Mouse (Mus musculus) urinary bladder, postnatal 36 days (tissue): ENCODE results near the gene Ppm1h.
"Not testable (repeated sequence)": the region's sequence is repeated elsewhere in the genome, so short reads cannot be mapped to it uniquely, and the experiment has no call there.

Experiments used
- DNase-seq, 2 experiments: peaks; one replicate each; pipeline ENCODE4 v3.0.0; 2022; ENCODE audit warnings: low spot score in 2 of 2, mixed read lengths in 1 of 2

Gene Ppm1h

DNA sequence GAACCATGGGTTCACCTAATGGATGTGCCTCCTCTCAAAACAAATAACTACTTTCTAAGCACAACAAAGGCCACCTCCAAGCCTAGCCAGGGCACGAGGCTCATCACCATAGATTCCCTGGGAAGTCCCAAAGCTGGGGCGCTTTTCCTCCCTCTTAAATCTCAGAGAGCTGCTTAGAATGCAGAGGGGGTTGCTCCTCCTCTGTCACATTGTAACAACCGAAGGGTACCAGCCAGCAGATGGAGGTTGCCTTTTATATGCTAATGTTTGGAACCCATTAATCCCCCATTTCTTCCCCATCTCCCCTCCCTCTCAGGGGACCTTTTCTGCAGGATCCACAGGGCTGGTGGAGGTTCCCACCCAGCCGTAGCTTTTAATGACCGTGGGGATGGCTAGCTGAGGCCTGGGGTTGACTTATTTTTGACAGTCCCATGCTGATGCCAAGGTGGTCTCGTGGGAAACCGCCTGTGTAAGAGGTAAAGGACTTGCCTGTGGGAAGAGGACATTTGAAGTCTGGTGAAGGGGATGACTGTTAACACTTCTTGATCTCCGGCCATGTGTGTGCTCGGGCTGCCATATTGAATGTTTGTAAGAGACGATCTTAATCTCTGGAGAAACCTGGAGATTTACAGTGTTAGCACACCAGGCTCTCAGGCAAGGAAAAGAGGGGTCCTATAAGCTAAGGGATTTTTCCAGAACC is 253.4 kb downstream of the Ppm1h start:
- no peak for DNase-seq

DNA sequence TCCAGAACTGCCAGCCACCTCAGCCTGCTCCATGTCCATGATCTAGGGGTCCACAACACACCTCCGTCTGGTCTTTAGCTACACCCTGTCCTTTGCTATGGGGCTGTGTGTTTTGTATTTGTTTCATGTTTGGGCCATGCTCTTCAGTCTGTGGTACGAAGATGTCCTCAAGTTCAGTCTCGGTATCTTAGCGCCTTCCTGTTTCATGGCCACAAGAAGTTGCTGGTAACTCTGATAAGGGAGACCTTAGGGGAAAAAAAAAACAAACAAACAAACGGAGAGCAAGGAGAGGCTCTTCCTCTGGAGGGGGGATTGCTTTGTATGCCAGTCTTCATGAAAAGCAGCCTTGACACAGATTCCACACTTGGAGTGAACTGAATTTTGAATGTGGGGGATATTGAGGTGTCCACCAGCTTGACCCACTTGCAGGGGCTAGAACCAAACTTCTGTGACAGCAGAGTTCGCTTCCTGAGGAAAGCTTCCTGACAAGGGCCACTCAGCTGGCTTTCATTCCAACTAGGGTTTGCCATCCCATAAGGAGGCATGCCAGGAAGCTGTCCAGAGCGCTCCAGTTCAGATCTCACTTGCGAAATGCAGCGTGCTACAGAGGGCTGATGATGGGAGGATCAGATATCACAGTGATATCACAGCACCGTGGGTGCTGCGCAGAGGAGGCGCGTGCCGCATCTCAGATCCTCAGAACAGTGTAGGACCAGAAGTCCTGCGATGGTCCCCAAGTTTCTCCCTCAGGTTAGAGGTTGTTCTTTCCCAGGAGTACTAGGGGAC is 254.7 kb downstream of the Ppm1h start:
- DNase-seq, result no peak

DNA sequence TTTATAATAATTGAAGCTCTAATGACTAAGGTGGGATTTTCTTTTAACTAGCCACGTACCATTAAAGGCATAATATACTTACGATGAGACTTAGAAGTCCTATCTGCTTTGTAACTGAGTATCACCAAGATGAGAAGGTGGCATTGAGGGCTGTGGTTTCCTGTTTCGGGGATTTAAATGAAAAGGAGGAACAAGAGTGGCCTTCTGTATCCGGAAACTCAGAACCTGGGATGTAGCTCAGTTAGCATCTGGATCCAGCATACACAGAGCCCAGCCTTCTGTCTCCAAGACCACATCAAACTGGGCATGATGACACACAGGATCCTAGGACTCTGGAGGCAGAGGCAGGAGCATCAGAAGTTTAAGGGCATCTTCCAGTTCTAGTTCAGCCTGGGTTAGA is 256.8 kb downstream of the Ppm1h start:
- not testable (repeated sequence) for DNase-seq

DNA sequence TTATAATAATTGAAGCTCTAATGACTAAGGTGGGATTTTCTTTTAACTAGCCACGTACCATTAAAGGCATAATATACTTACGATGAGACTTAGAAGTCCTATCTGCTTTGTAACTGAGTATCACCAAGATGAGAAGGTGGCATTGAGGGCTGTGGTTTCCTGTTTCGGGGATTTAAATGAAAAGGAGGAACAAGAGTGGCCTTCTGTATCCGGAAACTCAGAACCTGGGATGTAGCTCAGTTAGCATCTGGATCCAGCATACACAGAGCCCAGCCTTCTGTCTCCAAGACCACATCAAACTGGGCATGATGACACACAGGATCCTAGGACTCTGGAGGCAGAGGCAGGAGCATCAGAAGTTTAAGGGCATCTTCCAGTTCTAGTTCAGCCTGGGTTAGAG is 258.8 kb downstream of the Ppm1h start:
- DNase-seq, result not testable (repeated sequence)

DNA sequence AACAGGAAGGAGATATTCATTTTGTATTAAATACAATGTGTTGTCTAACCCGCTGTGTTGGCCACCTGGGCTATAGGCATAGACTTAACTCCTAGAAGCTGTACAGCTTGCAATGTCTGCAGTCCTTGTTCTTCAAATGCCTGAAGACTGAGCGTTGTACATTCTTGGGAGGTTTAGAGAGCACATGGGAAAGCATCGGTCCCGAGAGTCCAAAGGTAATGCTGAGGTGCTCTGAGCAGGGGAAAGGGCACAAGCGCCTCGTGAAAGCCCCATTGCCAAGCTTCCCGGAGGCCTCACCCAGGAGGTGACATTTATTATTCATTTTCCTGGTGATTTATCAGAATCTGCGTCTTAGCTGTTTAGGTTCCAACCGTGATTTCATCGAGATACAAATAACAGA is 261.0 kb downstream of the Ppm1h start:
- DNase-seq, result peak in 1 of 2 experiments; percentile 13

DNA sequence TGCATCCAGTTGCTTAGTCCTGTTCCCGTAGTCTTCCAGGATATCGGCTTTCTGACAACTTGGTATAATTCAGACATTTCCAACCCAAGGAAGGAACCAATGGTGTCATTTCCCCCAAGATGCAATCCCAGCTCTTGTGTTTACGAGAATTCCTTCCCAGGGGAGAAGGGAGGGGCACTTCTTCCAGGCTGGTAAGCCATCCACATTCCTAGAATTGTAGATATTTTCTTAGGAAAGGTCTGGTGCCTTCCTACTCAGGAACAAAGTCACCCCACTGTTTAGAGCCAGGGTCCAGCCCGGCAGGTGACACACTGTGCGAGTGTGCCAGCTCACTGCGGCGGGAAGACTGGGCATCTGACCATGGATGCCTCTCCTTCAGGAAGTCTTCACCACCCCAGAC is 264.2 kb downstream of the Ppm1h start:
- DNase-seq, result no peak

DNA sequence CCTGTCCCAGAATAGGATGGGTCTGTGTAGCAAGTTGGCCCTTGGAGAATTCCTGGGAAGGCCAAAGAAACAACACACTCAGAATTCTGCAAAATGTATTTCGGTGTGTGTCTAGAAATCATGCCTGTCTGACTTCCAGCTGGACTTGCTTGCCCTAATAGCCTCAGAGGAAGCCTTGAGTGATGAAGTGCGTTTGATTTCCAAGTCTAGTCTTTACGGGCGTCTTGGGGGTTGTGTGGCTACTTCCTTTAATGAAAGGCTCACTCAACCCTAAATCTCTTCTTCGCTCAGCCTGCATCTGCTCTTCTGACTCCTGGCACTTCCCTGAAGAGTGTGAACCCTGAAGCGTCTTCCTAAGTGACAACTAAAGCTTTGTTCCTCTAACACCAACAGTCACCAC is 265.3 kb downstream of the Ppm1h start:
- no peak for DNase-seq

DNA sequence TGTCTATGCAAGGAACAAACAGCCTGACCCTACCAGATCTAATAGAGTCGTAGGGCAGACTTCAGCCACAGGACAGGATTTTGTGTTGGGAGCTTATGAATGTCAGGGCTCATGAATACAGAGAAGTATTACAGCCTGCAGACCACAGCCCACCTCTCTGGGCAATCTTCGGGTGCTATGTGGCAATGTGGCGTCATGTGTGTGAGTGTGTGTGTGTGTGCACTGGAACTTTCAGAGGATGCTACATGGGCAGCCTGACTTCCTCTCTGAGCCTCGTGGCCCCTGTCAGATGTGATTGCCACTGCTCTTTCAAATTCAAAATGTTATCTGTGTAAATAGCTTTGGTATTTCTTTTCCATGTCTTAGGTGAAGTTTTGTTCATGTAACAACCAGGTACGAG is 266.3 kb downstream of the Ppm1h start:
- DNase-seq, result no peak

DNA sequence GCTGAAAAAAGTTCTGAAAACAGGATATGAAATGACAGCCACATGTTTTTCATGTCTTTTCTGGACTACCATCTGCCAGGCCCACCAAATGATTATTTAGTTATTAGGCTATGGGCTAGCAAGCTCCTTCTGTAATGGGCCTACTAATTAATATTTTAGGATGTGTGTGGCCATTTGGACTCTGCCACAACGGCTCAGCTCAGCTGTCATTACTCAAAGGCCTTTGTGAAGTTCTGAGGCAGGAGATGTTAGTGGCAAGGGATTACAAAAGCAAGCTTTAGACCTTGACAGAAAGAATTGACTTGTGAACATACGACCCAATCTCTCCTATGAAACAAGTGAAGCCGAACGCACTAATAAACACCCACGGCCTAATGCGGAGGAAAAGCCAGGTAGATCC is 272.4 kb downstream of the Ppm1h start:
- DNase-seq, result no peak

DNA sequence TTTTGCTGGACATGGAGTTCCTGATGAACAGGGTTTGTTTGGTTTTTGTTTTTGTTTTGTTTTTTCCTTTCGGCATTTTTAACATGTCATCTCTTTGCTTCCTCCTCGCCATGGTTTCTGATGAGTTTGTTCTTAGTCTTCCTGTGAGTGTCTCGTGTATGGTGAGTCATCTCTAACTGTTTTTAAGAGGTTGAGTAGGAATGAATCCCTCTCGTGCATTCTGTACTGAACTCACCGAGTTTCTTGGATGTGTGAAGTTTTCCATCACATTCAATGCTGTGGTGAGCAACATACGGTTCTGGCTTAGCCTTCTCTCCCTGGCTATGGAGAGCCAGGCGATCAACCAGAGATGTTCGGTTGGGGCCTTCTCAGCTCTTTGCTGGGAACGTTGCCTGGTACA is 275.0 kb downstream of the Ppm1h start:
- no peak for DNase-seq

DNA sequence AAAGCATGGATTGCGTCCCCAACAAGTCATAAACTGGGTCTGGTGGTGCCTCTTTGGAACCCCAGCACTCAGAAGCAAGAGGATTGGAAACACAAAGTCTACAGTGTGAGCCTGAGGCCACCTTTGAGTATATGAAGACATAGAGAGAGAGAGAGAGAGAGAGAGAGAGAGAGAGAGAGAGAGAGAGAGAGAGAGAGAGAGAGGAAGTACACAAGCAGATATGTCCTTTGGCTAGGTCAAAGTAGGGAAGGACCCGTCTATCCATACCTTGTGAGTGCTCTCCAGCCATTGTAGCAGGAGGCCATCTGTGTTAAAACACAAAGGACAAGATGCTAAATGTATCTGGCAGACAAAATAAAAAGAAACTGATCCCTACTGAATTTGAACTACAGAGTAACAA is 279.4 kb downstream of the Ppm1h start:
- DNase-seq, result no peak

DNA sequence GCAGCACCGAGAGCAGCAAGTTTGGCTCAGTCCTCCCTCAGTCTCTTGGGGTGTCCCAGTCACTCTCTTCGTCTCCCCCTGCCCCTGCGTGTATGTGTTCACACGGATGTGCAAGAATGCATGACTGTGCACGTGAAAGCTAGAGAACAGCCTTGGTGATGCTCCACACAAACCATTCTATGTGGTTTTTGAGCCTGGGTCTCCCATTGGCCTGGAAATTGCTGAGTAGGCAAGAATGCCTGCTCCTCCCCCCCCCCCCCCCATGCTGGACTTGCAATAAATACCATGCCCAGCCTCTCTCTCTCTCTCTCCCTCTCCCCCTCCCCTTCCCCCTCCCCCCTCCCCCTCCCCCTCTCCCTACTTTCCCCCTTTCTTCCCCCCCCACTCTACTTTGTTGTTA is 280.1 kb downstream of the Ppm1h start:
- no peak for DNase-seq

DNA sequence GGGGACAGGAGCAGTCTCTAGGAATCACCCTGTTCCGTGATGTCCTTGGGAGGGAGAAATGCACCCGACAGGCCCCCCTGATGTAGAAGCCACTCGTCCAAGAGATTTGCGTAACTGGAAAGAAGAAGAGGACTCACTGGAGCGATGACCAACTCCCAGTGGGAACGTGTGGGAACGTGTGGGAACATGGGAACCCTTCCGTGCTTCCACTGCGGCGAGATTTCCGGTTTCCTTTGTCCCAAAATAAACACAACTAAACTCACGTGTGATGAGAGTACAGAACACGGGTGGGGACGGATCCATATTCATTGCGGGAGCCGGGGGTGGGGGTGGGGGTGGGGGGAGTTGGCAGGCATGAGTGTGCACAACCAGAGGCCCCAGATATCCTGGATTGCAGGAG is 281.7 kb downstream of the Ppm1h start:
- no peak for DNase-seq

DNA sequence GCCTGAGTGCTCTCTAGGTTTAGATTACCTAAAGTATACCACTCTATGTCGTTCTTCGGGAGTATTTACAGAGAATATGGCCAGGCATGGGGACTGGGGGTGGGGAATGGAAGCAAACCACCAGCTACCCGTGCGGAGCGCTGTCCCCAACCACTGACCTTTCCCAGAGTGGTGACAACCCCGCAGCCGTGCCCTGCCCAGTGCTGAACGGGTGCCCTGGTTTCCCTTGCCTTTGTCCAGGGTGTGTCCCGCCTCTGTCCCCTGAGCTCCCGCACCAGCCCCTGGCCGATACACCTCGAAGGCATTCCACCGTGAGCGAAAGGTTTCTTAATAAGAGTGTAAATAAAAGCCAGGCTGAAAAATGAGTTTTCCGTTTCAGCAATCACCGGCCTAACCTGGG is 282.2 kb downstream of the Ppm1h start:
- DNase-seq, result no peak

DNA sequence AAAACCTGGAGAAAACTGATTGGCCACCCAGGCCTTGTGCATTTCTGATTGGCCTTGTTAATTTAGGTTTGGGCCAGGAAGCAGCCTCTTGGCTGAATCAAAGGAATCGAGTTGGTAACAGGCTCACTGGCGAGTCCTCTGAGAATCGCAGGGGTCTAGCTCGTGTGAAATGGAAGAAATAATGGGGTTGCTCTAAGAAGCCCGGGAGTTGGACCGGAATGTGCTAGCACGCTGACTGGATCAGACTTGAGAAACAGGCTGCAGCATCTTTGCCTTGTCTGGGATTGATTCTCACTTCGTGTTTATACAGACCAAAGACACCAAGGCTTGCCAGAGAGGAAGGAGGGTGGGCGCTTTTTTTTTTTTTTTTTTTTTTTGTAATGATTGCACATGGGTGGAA is 282.9 kb downstream of the Ppm1h start:
- no peak for DNase-seq

DNA sequence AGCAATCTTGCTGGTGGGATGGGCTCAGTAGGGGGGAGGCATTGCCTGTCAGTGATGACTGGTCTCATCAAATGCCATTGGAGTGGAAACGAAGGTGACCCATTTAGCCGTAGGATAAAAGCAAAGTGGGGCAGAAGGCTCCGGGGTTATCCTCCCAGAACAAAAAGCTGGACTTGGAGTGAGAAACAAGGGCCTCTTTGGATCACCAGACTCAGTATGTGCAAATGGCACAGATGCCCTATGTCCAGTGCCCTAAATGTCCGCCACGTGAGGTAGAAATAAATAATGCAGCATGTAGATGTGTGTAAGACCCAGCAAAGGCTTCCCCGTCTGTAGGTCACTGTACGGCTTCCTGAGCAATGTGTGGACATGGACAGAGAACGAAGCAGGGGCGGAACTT is 284.1 kb downstream of the Ppm1h start:
- DNase-seq, result no peak

DNA sequence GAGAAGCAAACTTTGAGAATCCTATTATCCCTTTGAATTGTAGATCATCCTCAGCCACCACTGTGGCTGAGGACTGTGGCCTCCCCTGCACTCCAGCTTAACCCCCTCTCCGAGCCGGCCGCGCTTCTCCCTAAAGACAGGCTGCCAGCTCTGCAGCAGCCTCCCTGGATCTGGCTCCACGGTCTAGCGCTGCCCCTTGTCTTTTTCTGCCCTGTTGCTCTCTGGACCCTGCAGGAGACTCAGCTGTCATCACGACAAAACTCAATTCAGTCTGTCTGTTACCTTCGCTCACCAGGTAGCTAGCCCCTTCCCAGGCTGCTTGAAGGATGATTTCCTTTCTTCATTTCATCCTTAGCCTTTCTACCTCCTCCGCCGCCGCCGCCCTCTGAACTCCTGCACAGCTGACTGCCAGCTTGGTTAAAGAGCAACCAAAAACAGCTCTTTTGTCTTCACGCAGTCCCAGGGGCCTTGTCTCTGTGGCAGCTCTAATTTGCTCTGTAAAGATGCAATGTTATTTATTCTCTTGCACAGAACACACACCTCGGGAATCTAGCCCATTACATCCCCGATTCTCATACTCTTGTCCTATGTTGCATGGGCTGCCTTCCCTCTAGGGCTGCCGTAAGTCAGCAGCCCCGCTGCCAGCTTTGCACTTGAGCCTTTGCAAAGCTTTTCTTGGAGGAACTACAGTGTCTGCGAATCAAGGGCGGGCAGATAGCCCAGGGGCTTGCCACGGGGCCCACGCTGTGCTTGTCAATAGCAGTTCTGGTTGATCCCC is 285.1 kb downstream of the Ppm1h start:
- DNase-seq, result no peak

DNA sequence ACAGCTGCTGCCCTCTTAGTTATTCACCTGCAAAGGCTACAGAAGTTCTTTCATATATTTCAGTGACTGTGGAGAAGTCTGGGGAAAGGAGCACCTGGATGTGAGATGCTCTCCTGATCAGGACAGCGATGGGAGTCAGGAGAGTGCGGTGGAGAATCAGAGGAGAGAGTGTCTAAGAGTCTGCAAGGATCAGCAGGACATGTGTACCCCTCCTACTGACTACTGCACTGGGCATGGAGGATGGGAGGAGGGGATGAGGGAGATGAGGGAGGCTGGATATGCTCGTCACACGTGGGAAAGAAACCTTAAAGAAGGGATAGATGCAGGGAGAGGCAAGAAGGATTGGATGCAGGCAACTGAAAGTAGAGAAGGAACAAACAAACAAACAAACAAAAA is 285.7 kb downstream of the Ppm1h start:
- no peak for DNase-seq

DNA sequence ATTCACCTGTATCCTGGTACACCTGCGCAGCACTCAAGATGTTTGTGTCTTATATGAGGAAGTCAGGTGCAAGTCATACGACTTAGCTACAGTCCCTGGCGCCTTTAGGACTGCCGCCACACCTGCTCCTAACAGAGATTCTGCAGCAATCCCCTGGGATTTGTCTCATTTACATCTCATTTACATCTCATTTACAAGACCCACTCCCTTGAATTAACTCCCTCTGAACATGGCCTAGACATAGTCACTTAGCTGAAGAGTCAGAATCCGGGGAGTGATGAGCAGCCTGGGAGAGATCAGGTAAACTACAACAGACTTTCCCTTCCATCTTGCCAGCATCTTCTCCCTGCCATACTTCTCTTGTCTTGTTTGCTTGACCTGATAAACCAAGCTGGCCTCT is 287.1 kb downstream of the Ppm1h start:
- not testable (repeated sequence) for DNase-seq

DNA sequence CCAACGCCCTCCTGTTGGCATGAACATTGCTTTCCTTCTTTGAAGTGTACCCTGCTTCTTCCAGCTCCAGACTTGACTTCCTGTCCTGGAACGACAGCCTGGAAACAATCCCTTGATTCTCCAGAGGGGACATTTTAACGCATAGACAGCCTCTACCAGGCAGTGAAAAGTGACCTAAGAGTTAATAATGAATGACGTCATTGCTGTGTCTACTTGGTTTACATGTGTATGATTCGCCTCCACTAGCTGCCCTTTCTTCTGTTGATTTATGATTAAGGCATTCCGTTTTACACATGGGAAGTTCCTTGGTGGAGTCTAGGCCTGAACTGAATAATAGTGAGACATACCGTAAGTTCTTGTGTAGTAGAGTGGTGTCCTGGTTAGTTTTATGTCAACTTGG is 287.9 kb downstream of the Ppm1h start:
- DNase-seq, result no peak

DNA sequence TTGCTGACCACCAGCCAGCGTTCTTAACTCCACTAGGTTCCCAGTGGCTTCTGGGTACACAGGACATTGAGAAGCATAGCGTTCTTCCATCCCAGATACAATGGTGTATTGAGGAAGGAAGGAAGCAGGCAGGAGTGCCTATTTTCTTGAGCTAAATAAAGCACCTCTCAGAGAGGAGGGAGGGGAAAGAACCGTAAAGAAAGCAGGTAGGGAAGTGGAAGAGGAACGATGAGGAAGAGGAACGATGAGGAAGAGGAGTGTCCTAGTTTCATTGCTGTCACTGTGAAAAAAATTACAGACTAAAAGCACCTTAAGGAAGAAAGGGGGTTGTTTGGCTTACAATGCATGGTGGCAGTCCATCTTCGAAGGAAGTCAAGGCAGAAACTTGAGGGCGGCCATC is 291.6 kb downstream of the Ppm1h start:
- no peak for DNase-seq

DNA sequence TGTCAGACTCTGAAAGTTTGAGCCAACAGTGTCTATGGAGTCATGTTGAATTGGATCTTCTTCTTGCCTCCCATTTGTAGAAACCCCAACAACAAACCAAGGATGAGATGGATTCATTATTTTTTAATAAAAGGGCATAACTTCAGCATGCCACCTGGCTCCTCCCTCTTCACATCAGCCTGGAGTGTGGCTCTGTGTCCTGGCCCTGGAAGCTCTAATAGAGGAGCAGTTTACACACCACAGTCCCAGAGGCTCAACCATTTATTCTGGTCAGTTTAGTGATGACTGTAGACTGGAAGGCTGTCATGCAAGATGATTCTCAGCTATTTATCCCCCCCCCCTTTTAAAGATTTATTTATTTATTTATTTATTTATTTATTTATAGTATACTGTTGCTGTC is 294.7 kb downstream of the Ppm1h start:
- no peak for DNase-seq

DNA sequence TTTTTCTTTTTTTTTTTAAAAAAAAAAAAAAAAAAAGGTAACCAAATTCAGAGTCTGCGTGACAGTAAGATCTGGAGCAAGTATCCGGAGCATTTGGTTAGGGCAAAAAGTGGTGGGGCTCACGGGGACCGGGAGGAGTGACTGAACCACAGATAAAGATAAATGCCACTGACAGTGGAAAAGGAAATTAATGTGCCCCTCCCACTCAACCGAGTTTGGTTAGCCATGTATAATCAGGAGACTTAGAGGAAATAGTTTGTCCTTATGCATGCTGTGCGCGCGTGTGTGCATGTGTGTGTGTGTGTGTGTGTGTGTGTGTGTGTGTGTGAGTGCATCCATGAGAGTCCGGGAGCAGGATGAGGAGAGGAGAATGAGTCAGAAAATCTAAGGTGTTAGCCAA is 297.5 kb downstream of the Ppm1h start:
- no peak for DNase-seq
